Mouse (Mus musculus) urinary bladder, postnatal 4 days (tissue): ENCODE measurements around the gene Grid2.

Experiments used
- DNase-seq, 2 experiments: peaks; one replicate each; pipeline ENCODE4 v3.0.0; 2021 to 2022; ENCODE audit warnings: low spot score in 2 of 2

Gene Grid2

DNA sequence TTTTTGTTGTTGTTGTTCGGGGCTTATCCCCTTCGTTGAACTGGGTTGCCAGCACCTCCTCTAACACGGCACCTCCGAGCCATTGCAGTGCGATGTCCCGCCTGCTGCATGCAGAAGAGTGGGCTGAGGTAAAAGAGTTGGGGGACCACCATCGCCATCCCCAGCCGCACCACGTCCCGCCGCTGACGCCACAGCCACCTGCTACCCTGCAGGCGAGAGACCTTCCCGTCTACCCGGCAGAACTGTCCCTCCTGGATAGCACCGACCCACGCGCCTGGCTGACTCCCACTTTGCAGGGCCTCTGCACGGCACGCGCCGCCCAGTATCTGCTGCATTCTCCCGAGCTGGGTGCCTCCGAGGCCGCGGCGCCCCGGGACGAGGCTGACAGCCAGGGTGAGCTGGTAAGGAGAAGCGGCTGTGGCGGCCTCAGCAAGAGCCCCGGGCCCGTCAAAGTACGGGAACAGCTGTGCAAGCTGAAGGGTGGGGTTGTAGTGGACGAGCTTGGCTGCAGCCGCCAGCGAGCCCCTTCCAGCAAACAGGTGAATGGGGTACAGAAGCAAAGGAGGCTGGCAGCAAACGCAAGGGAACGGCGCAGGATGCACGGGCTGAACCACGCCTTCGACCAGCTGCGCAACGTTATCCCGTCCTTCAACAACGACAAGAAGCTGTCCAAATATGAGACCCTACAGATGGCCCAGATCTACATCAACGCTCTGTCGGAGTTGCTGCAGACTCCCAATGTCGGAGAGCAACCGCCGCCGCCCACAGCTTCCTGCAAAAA, 1473.7 kb downstream of the Grid2 start:
- DNase-seq = no peak

DNA sequence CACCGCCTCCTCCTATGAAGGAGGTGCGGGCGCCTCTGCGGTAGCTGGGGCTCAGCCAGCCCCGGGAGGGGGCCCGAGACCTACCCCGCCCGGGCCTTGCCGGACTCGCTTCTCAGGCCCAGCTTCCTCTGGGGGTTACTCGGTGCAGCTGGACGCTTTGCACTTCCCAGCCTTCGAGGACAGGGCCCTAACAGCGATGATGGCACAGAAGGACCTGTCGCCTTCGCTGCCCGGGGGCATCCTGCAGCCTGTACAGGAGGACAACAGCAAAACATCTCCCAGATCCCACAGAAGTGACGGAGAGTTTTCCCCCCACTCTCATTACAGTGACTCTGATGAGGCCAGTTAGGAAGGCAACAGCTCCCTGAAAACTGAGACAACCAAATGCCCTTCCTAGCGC, 1474.4 kb downstream of the Grid2 start:
- no peak for DNase-seq

DNA sequence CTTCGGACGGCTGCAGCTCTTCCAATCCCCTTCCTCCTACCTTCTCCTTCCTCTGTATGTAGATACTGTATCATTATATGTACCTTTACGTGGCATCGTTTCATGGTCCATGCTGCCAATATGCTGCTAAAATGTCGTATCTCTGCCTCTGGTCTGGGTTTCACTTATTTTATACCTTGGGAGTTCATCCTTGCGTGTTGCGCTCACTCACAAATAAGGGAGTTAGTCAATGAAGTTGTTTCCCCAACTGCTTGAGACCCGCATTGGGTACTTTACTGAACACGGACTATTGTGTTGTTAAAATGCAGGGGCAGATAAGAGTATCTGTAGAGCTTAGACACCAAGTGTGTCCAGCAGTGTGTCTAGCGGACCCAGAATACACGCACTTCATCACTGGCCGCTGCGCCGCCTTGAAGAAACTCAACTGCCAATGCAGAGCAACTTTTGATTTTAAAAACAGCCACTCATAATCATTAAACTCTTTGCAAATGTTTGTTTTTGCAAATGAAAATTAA, 1474.9 kb downstream of the Grid2 start:
- DNase-seq = no peak

DNA sequence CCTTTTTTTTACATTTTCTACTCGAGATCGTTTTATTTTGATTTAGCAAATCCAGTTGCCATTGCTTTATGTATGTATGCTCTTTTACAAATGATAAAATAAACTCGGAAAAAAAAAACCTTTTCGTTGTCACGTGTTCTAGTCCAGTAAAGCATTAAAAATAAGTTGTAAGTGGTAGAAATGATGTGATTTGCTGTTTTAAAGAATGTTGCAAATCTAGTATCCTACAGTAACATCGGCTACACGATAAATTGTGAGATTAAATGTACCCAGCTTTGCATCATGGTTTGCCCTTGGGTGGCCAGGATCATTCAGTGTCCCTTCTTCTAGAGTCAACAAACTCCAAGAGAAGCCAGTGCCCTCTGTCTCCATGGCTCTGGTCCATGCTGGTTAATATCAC, 1475.5 kb downstream of the Grid2 start:
- no peak for DNase-seq

DNA sequence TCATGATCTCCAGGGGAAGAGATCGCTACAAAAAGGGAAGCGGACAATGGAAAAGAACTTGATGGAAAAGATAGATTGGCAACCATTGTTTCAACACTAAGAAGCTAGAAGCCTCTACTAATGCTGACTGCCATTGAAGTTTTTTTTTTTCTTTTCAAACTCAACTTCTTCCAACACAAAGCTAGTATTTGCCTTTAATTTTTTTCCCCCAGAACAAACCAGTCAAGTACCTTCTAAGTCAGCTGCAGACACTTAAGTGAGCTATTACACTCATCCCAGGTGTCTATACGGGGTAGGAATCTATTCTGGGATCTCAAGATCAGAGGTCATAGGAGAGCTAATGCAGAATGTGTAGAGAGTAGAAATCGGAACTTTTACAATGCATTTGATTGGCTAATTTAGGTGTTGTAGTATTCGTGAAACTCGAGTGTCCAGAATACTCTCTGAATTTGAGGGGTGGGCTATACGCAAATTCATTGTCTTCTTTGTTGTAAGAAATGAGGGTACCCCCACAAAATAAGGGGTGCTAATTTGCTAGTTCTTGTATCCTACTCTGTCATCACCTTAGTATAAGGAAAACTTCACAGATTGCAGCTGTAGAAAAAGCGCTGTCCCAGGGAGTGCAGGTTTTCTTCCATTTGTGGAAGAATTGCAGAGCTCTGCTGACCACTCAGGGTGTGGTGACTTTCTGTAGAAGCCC, 1476.1 kb downstream of the Grid2 start:
- DNase-seq = no peak

DNA sequence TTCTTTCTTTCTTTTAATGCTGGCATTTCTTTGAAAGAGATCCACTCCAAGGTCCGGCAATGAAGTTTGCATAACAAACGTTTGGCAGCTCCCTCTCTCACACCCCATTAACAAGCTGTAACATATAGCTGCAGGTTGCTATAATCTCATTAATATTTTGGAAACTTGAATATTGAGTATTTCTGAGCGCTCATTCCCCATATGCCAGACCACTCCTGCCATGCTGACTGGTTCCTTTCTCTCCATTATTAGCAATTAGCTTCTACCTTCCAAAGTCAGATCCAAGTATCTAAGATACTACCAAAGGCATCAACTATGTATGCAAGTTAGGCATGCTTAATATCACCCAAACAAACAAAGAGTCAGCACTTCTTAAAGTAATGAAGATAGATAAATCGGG, 1477.6 kb downstream of the Grid2 start:
- no peak for DNase-seq

DNA sequence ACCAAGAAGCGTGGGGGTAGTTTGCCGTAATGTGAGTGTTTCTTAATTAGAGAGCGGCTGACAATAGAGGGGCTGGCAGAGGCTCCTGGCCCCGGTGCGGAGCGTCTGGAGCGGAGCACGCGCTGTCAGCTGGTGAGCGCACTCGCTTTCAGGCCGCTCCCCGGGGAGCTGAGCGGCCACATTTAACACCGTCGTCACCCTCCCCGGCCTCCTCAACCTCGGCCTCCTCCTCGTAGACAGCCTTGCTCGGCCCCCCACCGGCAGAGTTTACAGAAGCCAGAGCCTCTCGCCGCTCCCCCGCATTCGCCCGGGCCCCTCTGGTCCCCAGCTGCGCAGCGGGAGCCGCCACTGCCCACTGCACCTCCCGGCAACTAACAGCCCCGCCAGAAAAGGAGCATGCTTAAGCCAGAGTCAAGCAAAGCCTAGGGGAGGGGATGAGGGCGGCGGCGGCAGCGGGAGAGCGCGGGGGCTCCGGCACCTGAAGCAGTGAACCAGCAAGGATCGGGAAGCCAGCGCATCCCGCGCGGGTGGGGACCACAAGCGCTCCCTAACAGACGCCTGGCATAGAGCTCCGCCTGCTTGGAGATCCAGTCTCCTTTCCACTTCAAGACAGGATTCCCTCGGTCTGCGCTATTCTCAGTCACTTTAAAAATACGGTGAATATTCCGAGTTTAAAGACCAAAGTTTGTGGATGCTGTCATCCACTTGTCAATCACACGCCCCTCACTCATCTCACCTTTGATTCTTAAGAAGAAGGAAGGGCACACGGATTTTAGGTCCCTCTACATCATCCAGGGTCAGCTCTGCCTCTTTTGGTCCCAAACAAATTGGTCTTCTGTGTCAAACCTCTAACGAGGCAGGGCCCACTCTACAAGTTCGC, 1479.0 kb downstream of the Grid2 start:
- DNase-seq = no peak

DNA sequence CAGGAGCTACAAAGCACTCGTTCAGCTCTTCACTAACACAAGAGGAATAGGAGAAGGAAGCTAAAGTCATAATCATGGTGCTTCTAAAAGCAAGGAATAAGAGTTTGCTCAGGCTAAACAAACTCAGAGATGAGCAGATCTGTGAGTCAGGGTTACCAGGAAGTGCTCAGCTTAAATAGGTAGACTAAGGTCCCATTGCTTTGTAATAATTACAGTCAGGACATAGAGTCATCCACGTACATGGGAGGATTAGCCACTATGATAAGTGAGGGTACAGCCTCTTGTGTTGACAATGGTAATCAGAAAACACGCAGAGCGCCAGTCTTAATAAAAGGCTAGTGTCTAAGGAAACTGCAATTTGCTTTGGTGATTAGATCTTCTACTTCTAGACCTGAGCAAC, 1480.6 kb downstream of the Grid2 start:
- no peak for DNase-seq

DNA sequence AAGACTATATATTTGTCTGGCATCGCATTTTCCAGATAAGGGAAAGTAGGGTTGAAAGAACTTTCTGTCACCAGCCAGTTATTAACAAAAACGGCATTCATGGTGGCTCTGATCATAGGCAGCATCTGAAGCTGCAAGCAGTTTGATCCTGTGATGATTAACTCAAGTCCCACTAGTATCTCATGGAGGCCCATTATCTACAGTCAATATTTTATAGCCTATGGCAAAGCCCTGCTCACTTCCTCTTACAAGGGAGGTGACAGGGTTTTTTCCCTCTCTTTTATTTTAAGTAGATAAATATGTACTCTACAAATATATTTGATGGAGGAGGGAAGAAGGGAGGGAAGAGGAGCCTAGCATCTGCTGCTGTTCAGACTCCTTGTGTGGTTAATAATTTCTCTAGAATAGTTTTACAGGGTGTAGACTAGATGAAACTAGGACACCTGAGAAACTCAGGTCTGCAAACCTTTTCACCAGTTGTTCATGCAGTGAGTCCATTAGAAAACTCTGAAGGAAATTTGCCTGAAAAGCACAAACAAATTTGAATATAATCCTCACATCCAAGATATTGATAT, 1487.3 kb downstream of the Grid2 start:
- no peak for DNase-seq
